Mouse (Mus musculus) thymus, postnatal 4 days (tissue): ENCODE results near the gene Abcb10.
"Not testable (repeated sequence)": the region's sequence is repeated elsewhere in the genome, so short reads cannot be mapped to it uniquely, and the experiment has no call there.

Source experiments
- DNase-seq: peaks from one replicate; pipeline ENCODE4 v3.0.0; 2021

Gene Abcb10

GRCm38 (mm10) chr8:123978926-123979325 is 4.0 kb downstream of the Abcb10 start:
- DNase-seq = no peak

- DNase-seq = no peak
Observed at GRCm38 (mm10) chr8:123978166-123978838, 4.6 kb downstream of the Abcb10 start.

GRCm38 (mm10) chr8:123977499-123977898 is 5.4 kb downstream of the Abcb10 start:
- DNase-seq = no peak

GRCm38 (mm10) chr8:123973495-123973894 is 9.4 kb downstream of the Abcb10 start:
- DNase-seq = no peak

GRCm38 (mm10) chr8:123966896-123967295 is 16.0 kb downstream of the Abcb10 start:
- no peak for DNase-seq

GRCm38 (mm10) chr8:123961371-123961770 is 21.6 kb downstream of the Abcb10 start:
- DNase-seq = no peak

GRCm38 (mm10) chr8:123960556-123960955 is 22.4 kb downstream of the Abcb10 start:
- DNase-seq = not testable (repeated sequence)

GRCm38 (mm10) chr8:123960056-123960455 is 22.9 kb downstream of the Abcb10 start:
- DNase-seq = no peak

GRCm38 (mm10) chr8:123959473-123959872 is 23.4 kb downstream of the Abcb10 start:
- no peak for DNase-seq

- DNase-seq = no peak
Observed at GRCm38 (mm10) chr8:123958130-123958529, 24.8 kb downstream of the Abcb10 start.

- no peak for DNase-seq
Observed at GRCm38 (mm10) chr8:123954246-123954645, 28.7 kb downstream of the Abcb10 start.

- no peak for DNase-seq
Observed at GRCm38 (mm10) chr8:123953686-123954085, 29.2 kb downstream of the Abcb10 start.

- DNase-seq = peak; percentile 76
Observed at GRCm38 (mm10) chr8:123950077-123950802, 32.7 kb downstream of the Abcb10 start.

GRCm38 (mm10) chr8:123949686-123949986 is 33.3 kb downstream of the Abcb10 start:
- no peak for DNase-seq

- peak; percentile 100 for DNase-seq
Observed at GRCm38 (mm10) chr8:123948942-123949685, 33.8 kb downstream of the Abcb10 start, which contains the start of gene Nup133. Nup133 (minus strand) TSS chr8:123949265.

- no peak for DNase-seq
Observed at GRCm38 (mm10) chr8:123929026-123929425, 53.9 kb downstream of the Abcb10 start.

GRCm38 (mm10) chr8:123925671-123926070 is 57.3 kb downstream of the Abcb10 start:
- DNase-seq = no peak

GRCm38 (mm10) chr8:123924719-123925118 is 58.2 kb downstream of the Abcb10 start:
- peak; percentile 84 for DNase-seq

GRCm38 (mm10) chr8:123914635-123915034 is 68.3 kb downstream of the Abcb10 start:
- DNase-seq = no peak

GRCm38 (mm10) chr8:123912265-123912664 is 70.7 kb downstream of the Abcb10 start:
- DNase-seq = no peak

GRCm38 (mm10) chr8:123907604-123908003 is 75.3 kb downstream of the Abcb10 start:
- no peak for DNase-seq

GRCm38 (mm10) chr8:123902653-123903052 is 80.3 kb downstream of the Abcb10 start:
- DNase-seq = no peak
